Mouse (Mus musculus): ENCODE results near the gene Pdpr. TPM values are rescaled to one million over a fixed set of nuclear protein-coding genes. Genes with fewer than 3 reads are reported as not detected.
"Not testable (repeated sequence)": the region's sequence is repeated elsewhere in the genome, so short reads cannot be mapped to it uniquely, and the experiment has no call there.

Gene Pdpr
- 10 to 100 TPM; 65.9 to 84.2 TPM for total RNA-seq (2021)
- long read RNA-seq, experiment 1, full-length matches to known transcripts, result 3 of 25 reads
- long read RNA-seq, experiment 1, partial matches to known transcripts, result 14 of 25 reads
- long read RNA-seq, experiment 1, other reads (novel, unspliced or antisense), result 8 of 25 reads
- long read RNA-seq, experiment 2, full-length matches to known transcripts, result 4 of 45 reads
- long read RNA-seq, experiment 2, partial matches to known transcripts, result 34 of 45 reads
- long read RNA-seq, experiment 2, other reads (novel, unspliced or antisense), result 7 of 45 reads

GRCm38 (mm10) chr8:111093865-111094718 lies at the start of gene Pdpr:
Pdpr (plus strand) TSS chr8:111094630.
- DNase-seq, result peak; percentile 94
- intact Hi-C loops (cut with DNase I; ENCODE audit: low total_unique reads), result no loop called here

DNA sequence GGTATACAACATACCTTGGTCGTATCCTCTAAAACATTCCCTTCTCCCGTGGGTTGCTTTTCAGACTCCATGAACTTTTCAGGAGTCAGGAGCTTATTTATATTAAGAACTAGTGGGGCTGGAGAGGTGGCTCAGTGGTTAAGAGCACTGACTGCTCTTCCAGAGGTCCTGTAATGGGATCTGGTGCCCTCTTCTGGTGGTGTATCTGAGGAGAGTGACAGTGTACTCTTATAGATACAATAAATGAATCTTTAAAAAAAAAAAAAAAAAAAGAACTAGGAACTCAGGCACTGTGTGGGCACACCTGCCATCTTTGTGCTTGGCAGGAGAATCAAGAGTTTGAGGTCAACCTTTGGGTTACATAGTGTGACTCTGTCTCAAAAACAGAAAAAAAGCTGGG lies 45.7 kb upstream of the Pdpr start:
- DNase-seq, result no peak
- intact Hi-C loops (cut with DNase I; ENCODE audit: low total_unique reads), result no loop called here

DNA sequence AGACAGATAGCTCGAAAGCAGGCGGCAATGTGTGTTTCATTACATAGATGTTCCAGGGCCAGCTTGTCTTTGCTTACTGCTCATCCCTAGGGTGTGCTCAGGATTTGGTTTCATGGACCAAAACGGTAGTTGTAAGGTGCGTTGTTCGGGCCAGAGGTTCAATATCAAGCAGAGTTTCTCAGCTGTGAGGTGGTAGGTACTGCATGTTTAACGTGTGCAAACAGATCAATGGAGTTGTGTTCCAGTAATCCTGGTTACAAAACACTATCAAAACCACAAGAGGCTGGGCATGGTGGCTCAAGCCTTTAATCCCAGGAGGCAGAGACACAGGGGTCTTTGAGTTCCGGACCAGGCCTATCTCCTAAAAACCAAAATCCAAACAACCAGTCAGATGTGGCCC lies 45.3 kb upstream of the Pdpr start:
- intact Hi-C loops (cut with DNase I; ENCODE audit: low total_unique reads), result no loop called here
- DNase-seq, result no peak

DNA sequence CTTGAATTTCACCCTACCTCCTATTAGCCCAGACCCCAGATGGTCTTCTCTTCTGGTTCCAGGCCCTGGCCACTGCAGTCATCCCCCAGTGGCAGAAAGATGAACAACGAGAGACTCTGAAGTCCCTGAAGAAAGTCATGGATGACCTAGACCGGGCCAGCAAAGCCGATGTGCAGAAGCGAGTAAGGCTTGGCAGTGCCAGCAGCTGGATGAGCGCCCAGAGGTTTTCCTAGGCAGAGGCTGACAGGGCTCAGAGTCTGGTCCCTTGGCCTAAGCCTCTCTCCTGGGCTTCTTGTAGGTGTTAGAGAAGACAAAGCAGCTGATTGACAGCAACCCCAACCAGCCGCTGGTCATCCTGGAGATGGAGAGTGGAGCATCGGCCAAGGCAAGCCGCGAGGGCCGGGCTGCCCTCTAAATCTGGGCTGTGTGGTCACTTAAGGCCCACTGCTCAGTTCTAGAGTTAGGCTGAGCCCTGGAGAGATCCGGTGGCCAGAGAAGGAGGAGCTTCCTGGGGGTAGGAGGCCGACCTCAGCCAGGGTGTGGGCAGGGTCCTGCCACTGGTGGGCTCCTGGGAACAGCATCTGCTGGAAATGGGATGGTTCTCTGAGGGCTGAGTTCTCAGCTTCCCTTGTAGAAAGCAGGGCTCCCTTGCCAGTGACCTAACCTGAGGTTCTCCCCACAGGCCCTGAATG lies 40.5 kb upstream of the Pdpr start:
- DNase-seq, result peak; percentile 55
- intact Hi-C loops (cut with DNase I; ENCODE audit: low total_unique reads), result no loop called here

GRCm38 (mm10) chr8:111055031-111055634 lies 39.3 kb upstream of the Pdpr start:
- no peak for DNase-seq
- intact Hi-C loops (cut with DNase I; ENCODE audit: low total_unique reads), result no loop called here

DNA sequence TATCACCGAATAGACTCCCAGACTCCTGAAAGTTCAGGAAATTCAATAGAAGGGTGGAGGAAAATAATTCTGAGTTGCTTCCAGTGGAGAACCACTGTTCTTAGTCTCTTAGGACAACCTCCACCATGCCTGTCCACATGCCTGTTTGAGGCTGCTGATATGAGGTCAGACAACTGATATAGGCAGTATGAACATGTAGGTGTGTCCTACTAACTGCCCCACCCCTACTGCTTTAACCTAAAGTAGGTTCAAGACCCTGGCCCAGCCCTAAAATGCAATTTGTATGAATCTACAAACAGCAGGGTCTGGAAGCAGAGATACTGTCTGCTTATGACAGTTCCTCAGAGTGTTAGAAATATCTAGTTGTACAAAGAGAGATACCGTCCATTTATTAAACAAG lies 38.8 kb upstream of the Pdpr start:
- DNase-seq, result no peak
- intact Hi-C loops (cut with DNase I; ENCODE audit: low total_unique reads), result no loop called here

GRCm38 (mm10) chr8:111056158-111056663 lies 38.2 kb upstream of the Pdpr start, which contains the start of gene Exosc6:
Exosc6 (plus strand) TSS chr8:111056339.
- peak; percentile 89 for DNase-seq
- intact Hi-C loops (cut with DNase I; ENCODE audit: low total_unique reads), result no loop called here

DNA sequence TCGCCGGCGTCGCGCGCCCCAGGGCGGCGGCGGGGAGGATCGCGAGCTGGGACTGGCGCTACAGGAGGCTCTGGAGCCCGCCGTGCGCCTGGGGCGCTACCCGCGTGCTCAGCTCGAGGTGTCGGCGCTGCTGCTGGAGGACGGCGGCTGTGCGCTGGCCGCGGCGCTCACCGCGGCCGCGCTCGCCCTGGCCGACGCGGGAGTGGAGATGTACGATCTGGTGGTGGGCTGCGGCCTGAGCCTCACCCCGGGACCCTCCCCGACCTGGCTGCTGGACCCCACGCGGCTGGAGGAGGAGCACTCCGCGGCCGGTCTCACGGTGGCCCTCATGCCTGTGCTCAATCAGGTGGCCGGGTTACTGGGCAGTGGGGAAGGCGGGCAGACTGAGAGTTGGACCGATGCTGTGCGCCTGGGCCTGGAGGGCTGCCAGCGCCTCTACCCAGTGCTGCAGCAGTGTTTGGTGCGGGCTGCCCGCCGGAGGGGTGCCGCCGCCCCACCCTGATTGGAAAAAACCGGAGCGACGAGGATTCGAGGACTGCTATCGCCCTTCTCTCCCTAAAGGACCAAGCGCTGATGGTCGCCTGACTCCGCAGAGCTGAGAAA lies 37.6 kb upstream of the Pdpr start:
- DNase-seq, result peak; percentile 41
- intact Hi-C loops (cut with DNase I; ENCODE audit: low total_unique reads), result no loop called here

DNA sequence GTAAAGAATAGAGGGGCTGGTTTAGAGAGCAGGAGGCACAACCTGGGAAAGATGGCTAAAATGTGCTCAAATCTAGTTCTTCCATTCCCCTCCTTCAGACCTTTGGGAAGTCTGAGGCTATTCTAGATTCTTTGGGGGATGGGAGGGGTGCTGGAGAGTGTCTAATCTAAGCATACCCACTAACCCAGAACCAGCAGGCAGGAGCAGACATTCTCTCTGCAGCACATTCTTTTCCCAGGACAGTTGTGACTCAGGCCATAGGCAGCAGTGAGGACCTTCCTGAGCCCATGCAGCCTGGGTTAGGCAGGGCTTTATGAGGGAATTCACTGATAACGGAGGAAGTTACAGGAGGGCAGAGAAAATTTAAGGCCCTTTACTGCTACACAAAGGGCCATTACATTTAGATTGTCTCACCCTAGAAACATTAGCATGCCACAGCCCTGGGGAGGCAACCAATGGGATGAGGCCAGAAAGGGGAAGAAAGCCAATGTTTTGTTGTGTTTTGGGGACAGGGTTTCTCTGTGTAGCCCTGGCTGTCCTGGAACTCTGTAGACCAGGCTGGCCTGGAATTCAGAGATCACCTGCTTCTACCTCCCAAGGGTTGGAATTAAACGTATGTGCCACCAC lies 35.4 kb upstream of the Pdpr start:
- intact Hi-C loops (cut with DNase I; ENCODE audit: low total_unique reads), result no loop called here

DNA sequence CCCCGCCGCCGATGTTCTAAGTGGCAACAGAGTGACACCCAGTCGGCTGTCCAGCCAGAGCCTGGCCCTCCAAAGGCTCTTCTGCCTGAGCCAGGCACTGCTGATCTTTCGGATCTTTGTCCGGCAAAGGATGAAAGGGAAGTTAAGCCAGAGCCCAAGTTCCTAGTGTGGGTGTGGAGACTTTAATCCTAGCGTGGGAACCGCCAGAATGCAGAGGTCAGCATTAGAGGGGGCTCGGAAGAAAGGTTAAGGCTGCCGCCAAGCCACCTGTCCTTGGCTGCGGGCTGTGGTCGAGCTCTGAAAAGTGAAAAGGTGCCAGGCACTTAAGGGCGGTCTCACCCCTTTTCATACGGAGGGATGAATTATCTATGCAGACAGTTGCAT lies 32.8 kb upstream of the Pdpr start:
- intact Hi-C loops (cut with DNase I; ENCODE audit: low total_unique reads), result no loop called here
- no peak for DNase-seq

More for the DNA sequence above, 35.4 kb upstream of the Pdpr start:
- DNase-seq, result no peak

- DNase-seq, result peak; percentile 79
- intact Hi-C loops (cut with DNase I; ENCODE audit: low total_unique reads), result no loop called here
Measured at GRCm38 (mm10) chr8:111062072-111062757, 32.2 kb upstream of the Pdpr start.

DNA sequence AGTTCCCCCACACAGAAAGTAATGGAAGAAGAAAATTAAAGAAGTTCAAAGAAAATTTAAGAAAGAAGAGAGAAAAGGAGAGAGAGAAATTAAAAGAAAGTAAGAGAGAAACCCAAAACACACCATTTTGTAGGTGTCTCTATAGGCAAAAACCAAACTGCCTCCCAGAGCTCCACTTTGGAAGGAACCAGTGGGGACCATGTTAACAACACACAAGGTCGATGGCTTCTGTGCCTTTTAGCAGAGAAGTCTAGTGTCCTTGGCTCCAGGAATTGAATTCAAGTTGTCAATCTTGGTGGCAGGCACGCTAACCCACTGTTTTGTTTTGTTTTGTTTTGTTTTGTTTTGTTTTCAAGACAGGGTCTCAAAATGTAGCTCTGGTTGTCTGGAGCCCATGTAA lies 31.5 kb upstream of the Pdpr start:
- intact Hi-C loops (cut with DNase I; ENCODE audit: low total_unique reads), result no loop called here
- no peak for DNase-seq

GRCm38 (mm10) chr8:111066308-111066707 lies 28.1 kb upstream of the Pdpr start:
- intact Hi-C loops (cut with DNase I; ENCODE audit: low total_unique reads), result no loop called here
- no peak for DNase-seq

- intact Hi-C loops (cut with DNase I; ENCODE audit: low total_unique reads), result no loop called here
- DNase-seq, result no peak
Measured at GRCm38 (mm10) chr8:111067439-111067838, 27.0 kb upstream of the Pdpr start.

DNA sequence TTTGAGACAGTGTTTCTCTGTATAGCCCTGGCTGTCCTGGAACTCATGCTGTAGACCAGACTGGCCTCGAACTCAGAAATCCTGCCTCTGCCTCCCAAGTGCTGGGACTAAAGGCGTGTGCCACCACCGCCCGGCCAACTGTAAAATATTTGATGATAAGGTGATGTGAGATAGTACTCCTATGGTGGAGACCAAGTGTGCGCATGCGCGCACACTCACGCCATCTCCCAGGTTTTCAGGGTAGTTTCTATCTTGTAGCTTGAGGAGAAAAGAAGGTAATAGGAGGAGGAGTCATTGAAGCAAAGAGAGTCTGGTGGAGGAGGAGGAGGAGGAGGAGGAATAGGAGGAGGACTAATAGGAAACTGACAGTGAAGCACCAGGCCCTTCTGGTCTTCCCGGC lies 25.8 kb upstream of the Pdpr start:
- DNase-seq; intact Hi-C loops (cut with DNase I; ENCODE audit: low total_unique reads): not testable (repeated sequence)

GRCm38 (mm10) chr8:111075926-111076325 lies 18.5 kb upstream of the Pdpr start:
- no peak for DNase-seq
- intact Hi-C loops (cut with DNase I; ENCODE audit: low total_unique reads), result no loop called here

- DNase-seq, result no peak
- intact Hi-C loops (cut with DNase I; ENCODE audit: low total_unique reads), result no loop called here
Measured at GRCm38 (mm10) chr8:111079461-111079860, 15.0 kb upstream of the Pdpr start.

DNA sequence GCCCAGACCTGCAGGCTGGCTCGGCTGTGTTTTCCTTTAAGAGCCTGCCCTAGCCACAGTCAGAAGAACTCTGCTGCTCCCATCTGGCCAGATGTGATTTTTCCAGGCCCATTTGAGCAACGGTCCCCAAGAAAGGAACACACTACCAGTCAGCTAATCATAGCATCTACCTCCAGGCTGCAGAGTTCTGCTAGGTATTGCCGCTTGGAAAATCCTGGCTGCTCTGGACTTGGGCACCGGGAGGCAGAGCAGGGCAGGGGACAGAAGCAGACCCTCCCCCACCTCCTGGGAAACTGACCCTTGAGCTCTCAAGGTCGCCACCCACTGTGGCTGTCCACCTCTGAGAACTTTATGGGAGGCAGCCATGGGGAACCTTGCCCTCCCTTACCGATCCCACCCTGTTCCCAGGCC lies 14.6 kb upstream of the Pdpr start:
- intact Hi-C loops (cut with DNase I; ENCODE audit: low total_unique reads), result loop anchor here (10.0 kb wide), 1 partner anchor 325 kb away; no protein-coding TSS in a partner anchor
- DNase-seq, result no peak
